Mouse (Mus musculus): Measurements from ENCODE around the gene Ank2.

DNA sequence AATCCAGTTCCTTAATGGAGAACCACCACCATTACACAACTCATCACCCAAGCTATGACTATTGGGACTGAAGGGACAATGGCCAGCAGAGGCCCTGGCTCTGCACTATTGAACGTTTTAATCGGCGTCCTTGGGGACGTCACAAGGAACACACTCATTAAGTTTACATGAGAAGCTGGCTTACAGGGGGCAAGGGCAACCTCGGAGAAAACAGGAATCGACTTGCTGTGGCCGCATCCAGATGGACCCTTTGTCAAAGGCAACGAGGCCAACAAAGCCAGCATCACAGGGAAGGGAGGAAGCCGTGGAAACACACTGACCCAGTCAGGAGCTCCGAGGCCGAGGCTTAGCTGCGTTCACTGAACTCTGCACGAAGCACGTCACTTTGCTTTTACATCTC is 205.1 kb downstream of the Ank2 start:
- no peak for TF ChIP-seq CTCF (conservative IDR thresholded peaks at IDR 0.05; ENCODE audit: insufficient read depth, insufficient read length, low read depth, low read length)
- no peak for TF ChIP-seq POLR2A (IDR thresholded peaks at IDR 0.05; ENCODE audit: low read depth, low read length)

Data from kidney, adult 2 months (tissue).